Mouse (Mus musculus): ENCODE data around the gene Sulf2. TPM values are rescaled to one million over a fixed set of nuclear protein-coding genes. Genes with fewer than 3 reads are reported as not detected.

Sulf2 gene
- 134 TPM in 2 replicates for polyA plus RNA-seq (2014; fragmentation: Nextera tagmentation; extraction: Ambion mirVana)

- peak within 1 kb of the TSS; percentile 93 for H3K4me2 ChIP-seq (ENCODE audit: low read length)
- H3K36me3 ChIP-seq (ENCODE audit: control insufficient read depth, insufficient read depth, low read length), result no peaks in the 10 kb centered on the region
- peak within 1 kb of the TSS; percentile 96 for H3K27ac ChIP-seq (ENCODE audit: low read depth)
- WGBS, result under 1% methylated on average over 23 of the region's 23 CpGs
- peak within 1 kb of the TSS; percentile 88 for H3K9ac ChIP-seq (ENCODE audit: low read length)
- H3K27me3 ChIP-seq (replicated peaks; ENCODE audit: control insufficient read depth, insufficient read depth, low read length), result no peaks in the 10 kb centered on the region
- ATAC-seq (replicated peaks; ENCODE audit: low FRiP score, low TSS enrichment, low read depth), result peak; percentile 33
- DNase-seq (ENCODE audit: low spot score), result peak; percentile 92
- no peaks in the 10 kb centered on the region for H3K9me3 ChIP-seq (ENCODE audit: control insufficient read depth, low read length)
- H3K4me1 ChIP-seq (replicated peaks; ENCODE audit: control insufficient read depth, insufficient read depth, low read length), result peaks cover 46% of the 10 kb centered on the region
- H3K4me3 ChIP-seq (ENCODE audit: low read depth, low read length), result peak within 1 kb of the TSS; percentile 71
These were observed at the start of gene Sulf2 for GRCm38 (mm10) chr2:166155454-166155815. TSS of gene Sulf2 (minus strand) at chr2:166155663.

DNA sequence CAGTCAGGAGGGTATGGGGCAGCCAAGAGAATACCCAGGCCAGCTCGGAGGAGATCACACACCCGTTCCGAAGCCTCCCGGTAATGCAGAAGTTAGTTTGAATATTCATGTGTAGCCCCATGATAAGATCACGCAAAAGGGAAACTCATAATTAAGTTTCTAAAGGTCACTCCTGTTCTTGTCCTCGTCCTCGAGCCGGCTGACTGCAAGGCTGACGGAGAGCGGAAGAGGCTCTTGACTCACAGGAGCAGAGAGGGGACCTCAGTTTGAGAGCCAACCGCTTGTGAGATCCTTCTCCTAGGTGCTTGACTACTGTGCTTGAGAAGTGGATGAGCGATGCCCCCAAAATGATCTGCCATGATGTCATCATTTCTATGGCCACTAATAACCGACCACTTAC lies 48.7 kb upstream of the Sulf2 start:
- Histone ChIP-seq H3K9ac (ENCODE audit: low read length) (no peak overlapping the region), H3K27ac (ENCODE audit: low read depth) (no peak overlapping the region), H3K4me1 (replicated peaks; ENCODE audit: control insufficient read depth, insufficient read depth, low read length) (no peaks in the 10 kb centered on the region; the same call in 1 of the 2 replicates), H3K36me3 (ENCODE audit: control insufficient read depth, insufficient read depth, low read length) (no peaks in the 10 kb centered on the region), H3K9me3 (ENCODE audit: control insufficient read depth, low read length) (no peaks in the 10 kb centered on the region), H3K27me3 (replicated peaks; ENCODE audit: control insufficient read depth, insufficient read depth, low read length) (no peaks in the 10 kb centered on the region), H3K4me3 (ENCODE audit: low read depth, low read length) (no peak overlapping the region), H3K4me2 (ENCODE audit: low read length) (no peak overlapping the region)
- 84% methylated on average over 13 of the region's 13 CpGs for WGBS
- ATAC-seq (replicated peaks; ENCODE audit: low FRiP score, low TSS enrichment, low read depth) (0 out of 2 replicates have a peak, but pooled peaks have one; percentile 21), DNase-seq (ENCODE audit: low spot score) (no peak)

DNA sequence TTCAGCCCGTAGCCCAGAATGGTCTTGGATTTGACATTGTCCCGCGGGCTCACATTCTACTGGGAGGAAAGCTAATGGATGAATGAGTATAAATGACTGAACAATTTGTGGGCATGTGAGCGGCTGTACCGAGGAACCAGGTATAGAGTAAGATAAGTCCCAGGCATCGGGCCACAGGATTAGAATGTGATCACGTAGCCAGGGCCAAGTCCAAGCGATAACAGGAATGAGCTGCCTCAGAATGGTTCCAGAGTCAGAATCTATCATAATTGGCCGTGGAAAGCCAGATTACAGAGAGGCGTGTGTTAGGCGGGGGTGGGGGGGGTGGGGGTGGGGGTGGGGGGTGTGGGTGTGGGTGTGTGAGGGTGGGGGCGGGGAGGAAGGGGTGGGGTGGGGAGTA lies 48.2 kb upstream of the Sulf2 start:
- 77% methylated on average over 12 of the region's 12 CpGs for WGBS
- DNase-seq (ENCODE audit: low spot score), result no peak

DNA sequence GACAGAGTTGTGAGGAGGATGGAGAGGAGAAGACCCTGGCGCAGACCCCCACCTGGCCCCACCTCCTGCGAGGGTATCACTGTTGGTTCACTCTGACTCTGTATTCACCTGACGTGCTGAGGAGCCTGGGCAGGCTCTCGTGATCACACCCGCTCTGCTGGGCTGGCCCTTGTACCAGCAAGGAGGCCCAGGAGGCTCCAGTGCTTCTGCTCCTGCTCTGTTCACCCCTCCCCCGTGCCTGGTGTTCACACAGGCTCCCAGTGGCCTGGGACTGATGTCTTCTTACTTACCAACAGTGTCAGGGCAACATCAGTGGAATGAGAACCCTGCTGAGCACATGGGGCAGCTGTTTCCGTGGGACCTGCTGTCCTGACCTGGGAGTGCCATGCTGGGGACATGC lies 42.5 kb upstream of the Sulf2 start:
- Histone ChIP-seq H3K27me3 (replicated peaks; ENCODE audit: control insufficient read depth, insufficient read depth, low read length) (no peaks in the 10 kb centered on the region), H3K4me3 (ENCODE audit: low read depth, low read length) (no peak overlapping the region), H3K4me1 (replicated peaks; ENCODE audit: control insufficient read depth, insufficient read depth, low read length) (peaks cover 11% of the 10 kb centered on the region; the same call in 1 of the 2 replicates), H3K27ac (ENCODE audit: low read depth) (no peak overlapping the region), H3K9me3 (ENCODE audit: control insufficient read depth, low read length) (0 out of 2 replicates have a peak, but pooled peaks cover 3% of the 10 kb centered on the region), H3K36me3 (ENCODE audit: control insufficient read depth, insufficient read depth, low read length) (no peaks in the 10 kb centered on the region), H3K4me2 (ENCODE audit: low read length) (no peak overlapping the region), H3K9ac (ENCODE audit: low read length) (no peak overlapping the region)
- WGBS, result 46% methylated on average over 7 of the region's 7 CpGs
- no peak for DNase-seq (ENCODE audit: low spot score)
- ATAC-seq (replicated peaks; ENCODE audit: low FRiP score, low TSS enrichment, low read depth), result no peak

More for the DNA sequence above, 48.2 kb upstream of the Sulf2 start:
- Histone ChIP-seq H3K4me3 (ENCODE audit: low read depth, low read length) (no peak overlapping the region), H3K9ac (ENCODE audit: low read length) (no peak overlapping the region), H3K27ac (ENCODE audit: low read depth) (0 out of 2 replicates have a peak overlapping the region, but pooled peaks have one; percentile 19), H3K4me1 (replicated peaks; ENCODE audit: control insufficient read depth, insufficient read depth, low read length) (no peaks in the 10 kb centered on the region; the same call in 1 of the 2 replicates), H3K4me2 (ENCODE audit: low read length) (no peak overlapping the region), H3K9me3 (ENCODE audit: control insufficient read depth, low read length) (no peaks in the 10 kb centered on the region), H3K36me3 (ENCODE audit: control insufficient read depth, insufficient read depth, low read length) (no peaks in the 10 kb centered on the region), H3K27me3 (replicated peaks; ENCODE audit: control insufficient read depth, insufficient read depth, low read length) (no peaks in the 10 kb centered on the region)
- ATAC-seq (replicated peaks; ENCODE audit: low FRiP score, low TSS enrichment, low read depth), result peak; percentile 44; the same call in 1 of the 2 replicates

DNA sequence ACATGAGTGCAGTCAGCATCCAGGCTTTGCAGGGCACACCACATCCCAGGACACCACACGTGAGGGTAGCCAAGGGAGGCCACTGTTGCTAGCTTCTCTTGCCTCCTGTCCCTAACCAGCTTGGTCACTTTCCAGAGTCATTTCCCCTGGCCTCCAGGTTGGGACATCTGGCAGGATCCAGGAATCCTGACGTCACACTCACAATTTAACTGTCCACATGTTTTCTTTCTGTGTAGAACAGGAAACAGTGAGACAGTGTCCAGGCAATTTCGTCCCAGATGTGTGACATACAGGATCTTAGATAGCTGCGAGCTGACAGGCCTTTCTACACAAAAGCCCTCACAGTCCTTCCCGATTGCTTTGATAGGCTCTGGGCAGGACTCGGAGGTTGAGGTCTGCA lies 41.6 kb upstream of the Sulf2 start:
- H3K36me3 ChIP-seq (ENCODE audit: control insufficient read depth, insufficient read depth, low read length), result no peaks in the 10 kb centered on the region
- DNase-seq (ENCODE audit: low spot score) (no peak), ATAC-seq (replicated peaks; ENCODE audit: low FRiP score, low TSS enrichment, low read depth) (no peak)
- WGBS, result 50% methylated on average over 6 of the region's 6 CpGs
- H3K4me3 ChIP-seq (ENCODE audit: low read depth, low read length), result no peak overlapping the region
- no peak overlapping the region for H3K27ac ChIP-seq (ENCODE audit: low read depth)
- H3K27me3 ChIP-seq (replicated peaks; ENCODE audit: control insufficient read depth, insufficient read depth, low read length), result no peaks in the 10 kb centered on the region
- H3K4me2 ChIP-seq (ENCODE audit: low read length), result no peak overlapping the region
- H3K9ac ChIP-seq (ENCODE audit: low read length), result no peak overlapping the region
- H3K4me1 ChIP-seq (replicated peaks; ENCODE audit: control insufficient read depth, insufficient read depth, low read length), result peaks cover 11% of the 10 kb centered on the region; the same call in 1 of the 2 replicates
- H3K9me3 ChIP-seq (ENCODE audit: control insufficient read depth, low read length), result 0 out of 2 replicates have a peak, but pooled peaks cover 3% of the 10 kb centered on the region

DNA sequence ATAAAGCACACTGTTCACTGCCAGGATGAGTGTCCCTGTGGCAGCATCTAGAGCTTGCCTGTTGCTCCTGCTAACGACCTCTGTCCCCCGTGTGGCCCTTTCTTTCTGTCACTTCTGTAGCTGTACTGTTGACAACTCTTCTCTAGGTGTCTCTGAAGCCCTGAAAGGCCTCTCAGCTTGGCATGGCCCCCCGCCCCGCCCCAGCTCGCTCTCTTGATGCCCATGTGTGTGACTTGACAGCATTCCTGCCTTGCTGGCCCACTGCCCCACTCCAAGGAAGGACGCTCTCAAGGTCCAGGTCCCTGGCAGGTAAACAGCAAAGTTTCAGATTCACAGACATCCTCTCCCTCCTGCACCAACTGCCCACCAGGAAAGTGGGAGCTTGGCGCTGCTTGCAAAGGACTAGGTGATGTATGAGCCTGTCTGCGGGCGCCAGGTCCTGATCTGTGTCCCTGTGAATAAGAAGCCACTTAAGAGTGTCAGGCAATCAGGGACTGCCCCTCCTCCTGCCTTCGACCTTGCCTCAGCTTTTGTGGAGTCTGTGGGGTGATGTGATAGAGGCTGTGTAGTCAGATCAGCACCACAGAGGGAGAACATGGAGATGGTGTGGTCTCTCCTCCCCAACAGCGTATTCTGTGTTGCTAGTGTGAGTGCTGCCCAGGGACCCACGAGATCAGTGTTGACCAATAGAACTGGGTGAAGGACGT lies 40.8 kb upstream of the Sulf2 start:
- peaks cover 11% of the 10 kb centered on the region; the same call in 1 of the 2 replicates for H3K4me1 ChIP-seq (replicated peaks; ENCODE audit: control insufficient read depth, insufficient read depth, low read length)
- H3K4me2 ChIP-seq (ENCODE audit: low read length), result no peak overlapping the region
- 0 out of 2 replicates have a peak, but pooled peaks cover 3% of the 10 kb centered on the region for H3K9me3 ChIP-seq (ENCODE audit: control insufficient read depth, low read length)
- H3K4me3 ChIP-seq (ENCODE audit: low read depth, low read length), result no peak overlapping the region
- no peak overlapping the region for H3K27ac ChIP-seq (ENCODE audit: low read depth)
- no peak for ATAC-seq (replicated peaks; ENCODE audit: low FRiP score, low TSS enrichment, low read depth)
- H3K9ac ChIP-seq (ENCODE audit: low read length), result no peak overlapping the region
- H3K27me3 ChIP-seq (replicated peaks; ENCODE audit: control insufficient read depth, insufficient read depth, low read length), result no peaks in the 10 kb centered on the region
- 69% methylated on average over 13 of the region's 13 CpGs for WGBS
- no peaks in the 10 kb centered on the region for H3K36me3 ChIP-seq (ENCODE audit: control insufficient read depth, insufficient read depth, low read length)
- no peak for DNase-seq (ENCODE audit: low spot score)

GRCm38 (mm10) chr2:166195041-166195440 lies 39.6 kb upstream of the Sulf2 start:
- Histone ChIP-seq H3K4me2 (ENCODE audit: low read length) (no peak overlapping the region), H3K27ac (ENCODE audit: low read depth) (no peak overlapping the region), H3K4me3 (ENCODE audit: low read depth, low read length) (no peak overlapping the region), H3K36me3 (ENCODE audit: control insufficient read depth, insufficient read depth, low read length) (no peaks in the 10 kb centered on the region), H3K9ac (ENCODE audit: low read length) (no peak overlapping the region), H3K9me3 (ENCODE audit: control insufficient read depth, low read length) (0 out of 2 replicates have a peak, but pooled peaks cover 3% of the 10 kb centered on the region), H3K4me1 (replicated peaks; ENCODE audit: control insufficient read depth, insufficient read depth, low read length) (peaks cover 11% of the 10 kb centered on the region; the same call in 1 of the 2 replicates), H3K27me3 (replicated peaks; ENCODE audit: control insufficient read depth, insufficient read depth, low read length) (no peaks in the 10 kb centered on the region)
- WGBS, result 80% methylated on average over 6 of the region's 6 CpGs
- DNase-seq (ENCODE audit: low spot score) (no peak), ATAC-seq (replicated peaks; ENCODE audit: low FRiP score, low TSS enrichment, low read depth) (no peak)

GRCm38 (mm10) chr2:166194112-166194758 lies 38.8 kb upstream of the Sulf2 start:
- Histone ChIP-seq H3K4me3 (ENCODE audit: low read depth, low read length) (no peak overlapping the region), H3K36me3 (ENCODE audit: control insufficient read depth, insufficient read depth, low read length) (no peaks in the 10 kb centered on the region), H3K9ac (ENCODE audit: low read length) (no peak overlapping the region), H3K4me1 (replicated peaks; ENCODE audit: control insufficient read depth, insufficient read depth, low read length) (peaks cover 11% of the 10 kb centered on the region; the same call in 1 of the 2 replicates), H3K4me2 (ENCODE audit: low read length) (no peak overlapping the region), H3K27ac (ENCODE audit: low read depth) (no peak overlapping the region), H3K9me3 (ENCODE audit: control insufficient read depth, low read length) (0 out of 2 replicates have a peak, but pooled peaks cover 3% of the 10 kb centered on the region), H3K27me3 (replicated peaks; ENCODE audit: control insufficient read depth, insufficient read depth, low read length) (no peaks in the 10 kb centered on the region)
- WGBS, result 75% methylated on average over 16 of the region's 16 CpGs
- no peak for DNase-seq (ENCODE audit: low spot score)
- ATAC-seq (replicated peaks; ENCODE audit: low FRiP score, low TSS enrichment, low read depth), result no peak
